In the genomic region with DNA sequence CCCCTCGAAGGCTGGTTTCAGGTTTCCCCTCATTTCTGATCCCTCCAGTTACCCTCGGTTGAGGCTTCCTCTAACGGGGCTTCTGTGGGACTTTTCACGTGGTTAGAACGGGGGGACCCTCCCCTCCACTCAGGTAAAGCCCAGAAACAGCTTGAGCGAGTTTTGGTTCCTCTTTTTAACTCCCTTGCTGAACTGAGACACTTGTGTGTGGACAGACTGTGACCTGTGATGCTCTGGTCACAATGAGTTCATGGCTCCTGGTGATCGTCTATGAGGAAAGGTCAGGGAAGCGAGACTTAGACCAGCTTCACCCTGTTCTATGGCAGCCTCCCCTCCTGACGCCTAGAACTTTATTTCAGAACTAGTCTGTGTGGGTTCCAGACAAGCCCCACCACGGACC, we compare ENCODE assay signal across 1 mouse cellular context.
A peak's percentile ranks its signal among the peaks of the same experiment; 100 is the strongest.
TF ChIP-seq lines count a peak whose summit lies in the region.

No protein-coding gene starts in this region.

TF ChIP-seq in CH12.LX, 34 proteins besides CTCF, POLR2A, EP300 and RAD21:
- TF ChIP-seq TCF12 (IDR thresholded peaks at IDR 0.05; ENCODE audit: low read depth, low read length) (peak; percentile 92), USF2 (conservative IDR thresholded peaks at IDR 0.05; ENCODE audit: low read depth, low read length) (no peak), ETS1 (conservative IDR thresholded peaks at IDR 0.05; ENCODE audit: low read depth, low read length) (peak; percentile 90), GABPA (IDR thresholded peaks at IDR 0.05; ENCODE audit: insufficient replicate concordance, low read depth, low read length) (no peak), CHD1 (IDR thresholded peaks at IDR 0.05; ENCODE audit: low read depth, low read length) (no peak), ELF1 (IDR thresholded peaks at IDR 0.05; ENCODE audit: low read depth, low read length) (0 out of 2 replicates have a peak, but pooled peaks have one; percentile 37), RCOR1 (conservative IDR thresholded peaks at IDR 0.05; ENCODE audit: low read depth, low read length) (peak; percentile 88; the same call in 1 of the 2 replicates), NRF1 (IDR thresholded peaks at IDR 0.05; ENCODE audit: low read depth, low read length) (no peak), MXI1 (IDR thresholded peaks at IDR 0.05; ENCODE audit: low read depth, low read length) (peak; percentile 88), MAX (IDR thresholded peaks at IDR 0.05; ENCODE audit: low read length) (peak; percentile 78), HCFC1 (IDR thresholded peaks at IDR 0.05; ENCODE audit: low read depth, low read length) (no peak), JUN (IDR thresholded peaks at IDR 0.05; ENCODE audit: insufficient read depth, low read depth, low read length) (no peak), POLR2AphosphoS2 (IDR thresholded peaks at IDR 0.05; ENCODE audit: low read depth, low read length) (no peak), MYC (IDR thresholded peaks at IDR 0.05; ENCODE audit: low read depth, low read length) (peak; percentile 93), ZKSCAN1 (IDR thresholded peaks at IDR 0.05; ENCODE audit: borderline replicate concordance, low read depth, low read length) (no peak), SMC3 (IDR thresholded peaks at IDR 0.05; ENCODE audit: low read depth, low read length) (0 out of 2 replicates have a peak, but pooled peaks have one; percentile 4), NELFE (IDR thresholded peaks at IDR 0.05; ENCODE audit: low read depth, low read length) (no peak), MEF2A (IDR thresholded peaks at IDR 0.05; ENCODE audit: borderline replicate concordance, low read depth, low read length) (peak; percentile 77; the same call in 1 of the 2 replicates), KAT2A (IDR thresholded peaks at IDR 0.05; ENCODE audit: insufficient replicate concordance, low read length) (no peak), E2F4 (IDR thresholded peaks at IDR 0.05; ENCODE audit: insufficient replicate concordance, low read depth, low read length) (no peak), JUND (conservative IDR thresholded peaks at IDR 0.05; ENCODE audit: low read depth, low read length) (no peak), ZNF384 (IDR thresholded peaks at IDR 0.05; ENCODE audit: low read depth, low read length) (peak; percentile 55), BHLHE40 (IDR thresholded peaks at IDR 0.05; ENCODE audit: low read depth, low read length) (peak; percentile 93), MAFK (IDR thresholded peaks at IDR 0.05; ENCODE audit: insufficient replicate concordance, low read length) (no peak), ZMIZ1 (IDR thresholded peaks at IDR 0.05; ENCODE audit: low read depth, low read length) (no peak), UBTF (IDR thresholded peaks at IDR 0.05; ENCODE audit: low read depth, low read length) (no peak), IRF4 (IDR thresholded peaks at IDR 0.05; ENCODE audit: low read depth, low read length) (peak; percentile 97), SIN3A (IDR thresholded peaks at IDR 0.05; ENCODE audit: low read length) (peak; percentile 78), TBP (conservative IDR thresholded peaks at IDR 0.05; ENCODE audit: low read depth, low read length) (0 out of 2 replicates have a peak, but pooled peaks have one; percentile 32), PAX5 (IDR thresholded peaks at IDR 0.05; ENCODE audit: low read length) (no peak), ZC3H11A (IDR thresholded peaks at IDR 0.05; ENCODE audit: low read depth, low read length) (no peak), MAZ (IDR thresholded peaks at IDR 0.05; ENCODE audit: low read depth, low read length) (peak; percentile 85), CHD2 (IDR thresholded peaks at IDR 0.05; ENCODE audit: low read length) (peak; percentile 61; the same call in 1 of the 2 replicates), USF1 (IDR thresholded peaks at IDR 0.05; ENCODE audit: low read depth, low read length) (no peak)
